Mouse (Mus musculus) cerebellum, adult 9-11 months (tissue): Measurements from ENCODE around the gene Efcab11.
"Not testable (repeated sequence)": the region's sequence is repeated elsewhere in the genome, so short reads cannot be mapped to it uniquely, and the experiment has no call there.

Experiments
- DNase-seq: peaks from one replicate; pipeline ENCODE4 v3.0.0; 2022

The Efcab11 gene

DNA sequence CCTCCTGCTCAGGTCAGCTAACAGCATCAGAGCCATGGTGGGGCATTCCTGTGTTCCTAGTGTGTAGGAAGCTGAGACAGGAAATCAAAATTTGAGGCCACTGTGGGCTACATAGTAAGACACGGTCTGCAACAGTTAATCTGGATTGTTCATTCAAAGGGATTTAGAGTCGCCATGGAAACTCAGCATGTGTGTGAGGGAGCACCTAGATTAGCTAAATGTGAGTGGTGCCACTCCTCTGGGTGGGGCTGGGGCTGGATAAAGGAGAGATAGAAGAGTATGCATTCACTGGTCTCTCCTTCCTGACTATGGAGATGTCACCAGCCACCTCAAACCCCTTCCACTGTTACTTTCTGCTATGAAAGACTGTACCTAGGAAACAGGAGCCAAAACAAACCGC, 10.8 kb downstream of the Efcab11 start:
- no peak for DNase-seq

DNA sequence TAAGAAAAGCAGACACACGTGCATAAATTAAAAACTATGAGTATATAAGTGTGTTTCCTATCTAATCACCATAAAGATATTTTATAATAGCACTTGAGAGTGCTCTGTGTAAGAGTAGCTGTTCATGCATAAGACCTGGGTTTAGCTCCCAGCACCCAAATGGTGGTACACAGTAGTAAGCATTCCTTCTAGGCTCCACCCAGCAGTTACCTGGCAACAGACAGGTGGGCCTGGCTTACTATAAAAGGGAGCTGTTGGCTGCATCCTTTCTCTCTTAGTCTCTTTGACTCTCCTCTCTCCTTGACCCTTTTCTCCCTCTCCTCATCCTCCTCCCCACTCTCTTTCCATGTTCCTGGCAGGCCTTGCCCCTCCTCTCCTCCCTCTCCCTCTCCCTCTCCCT, 15.4 kb downstream of the Efcab11 start:
- no peak for DNase-seq

DNA sequence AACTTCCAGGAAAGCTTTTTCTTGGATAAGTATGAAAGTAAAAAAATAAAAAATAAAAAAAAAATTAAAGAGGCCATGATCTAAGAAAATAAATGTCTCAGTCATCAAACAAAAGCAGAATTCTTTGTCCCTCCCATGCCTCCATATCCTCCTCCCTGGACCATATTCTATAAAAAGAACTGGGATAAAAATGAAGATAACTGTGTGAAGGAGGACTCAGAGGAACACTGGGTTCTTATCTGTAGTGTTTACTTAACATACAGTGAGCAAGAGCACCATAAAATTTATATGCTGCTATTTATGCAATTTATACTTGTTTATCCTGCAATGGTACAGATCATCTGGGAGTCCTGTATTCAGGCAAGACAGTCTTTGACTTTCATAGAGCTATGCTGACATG, 19.6 kb downstream of the Efcab11 start:
- DNase-seq, result no peak

DNA sequence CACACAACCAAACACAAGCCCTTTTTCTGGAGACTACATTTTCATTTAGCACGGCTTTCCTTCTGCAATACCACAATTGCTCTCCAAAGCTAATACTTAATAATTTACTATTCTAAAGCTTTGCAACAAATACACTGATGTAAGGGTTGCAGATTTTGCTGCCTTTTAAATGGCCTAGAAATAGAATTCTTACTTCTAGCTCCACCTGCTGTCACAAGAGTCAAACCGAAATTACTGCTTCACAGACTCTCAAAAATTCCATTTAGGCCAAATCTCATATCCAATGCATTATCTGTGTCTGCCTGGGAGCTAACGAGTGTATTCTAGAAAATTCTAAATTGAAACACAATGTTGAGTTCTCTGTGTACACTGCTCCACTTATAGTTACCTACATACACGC, 23.3 kb downstream of the Efcab11 start:
- no peak for DNase-seq

DNA sequence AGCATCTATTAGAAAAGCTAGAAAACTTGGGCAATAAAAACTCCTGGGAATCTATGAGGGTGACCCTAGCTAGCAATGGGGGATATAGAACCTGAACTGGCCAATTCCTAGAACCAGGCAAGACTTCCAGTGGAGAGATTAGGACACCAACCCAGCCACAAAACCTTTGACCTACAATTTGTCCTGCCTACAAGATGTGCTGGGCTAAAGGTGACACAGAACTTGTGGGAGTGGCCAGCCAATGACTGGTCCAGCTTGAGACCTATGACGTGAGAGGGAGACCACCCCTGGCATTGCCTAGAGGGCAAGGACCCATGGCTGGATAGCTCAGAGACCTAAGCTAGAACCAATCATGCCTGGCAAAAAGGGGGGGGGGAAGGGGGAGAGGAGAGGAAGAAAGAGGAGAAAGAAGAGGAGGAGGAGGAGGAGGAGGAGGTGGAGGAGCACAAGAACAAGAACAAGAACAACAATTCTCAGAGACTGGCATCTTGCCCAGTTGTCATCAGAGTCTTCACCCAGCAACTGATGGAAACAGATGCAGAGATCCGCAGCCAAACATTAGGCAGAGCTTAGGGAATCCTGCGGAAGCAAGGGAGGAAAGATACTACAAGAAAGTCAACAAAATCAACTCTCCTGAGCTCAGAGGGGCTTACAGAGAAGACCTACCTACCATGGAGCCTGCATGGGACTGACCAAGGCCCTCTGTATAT, 24.7 kb downstream of the Efcab11 start:
- no peak for DNase-seq

DNA sequence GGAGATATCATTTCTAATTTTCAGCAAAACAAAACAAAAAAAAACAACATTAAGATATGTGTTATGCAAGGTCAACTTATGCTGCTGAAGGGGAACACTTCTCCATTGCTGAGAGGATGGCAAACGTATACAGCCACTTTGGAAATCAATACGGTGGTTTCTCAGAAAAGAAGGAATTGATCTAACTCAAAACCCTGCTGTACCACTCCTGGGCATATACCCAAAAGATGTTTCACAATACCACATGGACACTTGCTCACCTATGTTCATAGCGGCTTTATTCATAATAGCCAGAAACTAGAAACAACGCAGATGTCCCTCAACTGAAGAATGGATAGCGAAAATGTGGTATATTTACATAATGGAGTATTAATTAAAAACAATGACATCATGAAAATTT, 25.6 kb downstream of the Efcab11 start:
- no peak for DNase-seq

DNA sequence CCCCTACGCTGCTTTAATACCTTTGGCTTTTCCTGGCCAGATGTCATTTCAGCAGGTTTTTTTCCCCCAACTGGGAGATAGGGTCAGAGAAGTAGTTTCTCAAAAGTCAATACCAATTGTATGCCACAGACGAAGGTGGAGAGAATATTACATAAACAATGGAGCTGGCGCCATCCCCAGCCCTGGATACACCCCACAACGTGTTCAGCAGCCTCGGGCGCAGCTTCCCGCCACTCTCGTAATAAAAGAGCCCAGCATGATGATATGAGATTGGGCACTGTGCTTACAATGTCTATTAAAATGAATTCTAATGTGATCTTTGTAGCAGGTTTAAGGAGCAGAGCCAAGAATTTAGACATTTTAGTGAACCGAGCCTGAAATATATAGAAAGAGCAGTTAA, 28.2 kb downstream of the Efcab11 start:
- DNase-seq, result peak; percentile 17

DNA sequence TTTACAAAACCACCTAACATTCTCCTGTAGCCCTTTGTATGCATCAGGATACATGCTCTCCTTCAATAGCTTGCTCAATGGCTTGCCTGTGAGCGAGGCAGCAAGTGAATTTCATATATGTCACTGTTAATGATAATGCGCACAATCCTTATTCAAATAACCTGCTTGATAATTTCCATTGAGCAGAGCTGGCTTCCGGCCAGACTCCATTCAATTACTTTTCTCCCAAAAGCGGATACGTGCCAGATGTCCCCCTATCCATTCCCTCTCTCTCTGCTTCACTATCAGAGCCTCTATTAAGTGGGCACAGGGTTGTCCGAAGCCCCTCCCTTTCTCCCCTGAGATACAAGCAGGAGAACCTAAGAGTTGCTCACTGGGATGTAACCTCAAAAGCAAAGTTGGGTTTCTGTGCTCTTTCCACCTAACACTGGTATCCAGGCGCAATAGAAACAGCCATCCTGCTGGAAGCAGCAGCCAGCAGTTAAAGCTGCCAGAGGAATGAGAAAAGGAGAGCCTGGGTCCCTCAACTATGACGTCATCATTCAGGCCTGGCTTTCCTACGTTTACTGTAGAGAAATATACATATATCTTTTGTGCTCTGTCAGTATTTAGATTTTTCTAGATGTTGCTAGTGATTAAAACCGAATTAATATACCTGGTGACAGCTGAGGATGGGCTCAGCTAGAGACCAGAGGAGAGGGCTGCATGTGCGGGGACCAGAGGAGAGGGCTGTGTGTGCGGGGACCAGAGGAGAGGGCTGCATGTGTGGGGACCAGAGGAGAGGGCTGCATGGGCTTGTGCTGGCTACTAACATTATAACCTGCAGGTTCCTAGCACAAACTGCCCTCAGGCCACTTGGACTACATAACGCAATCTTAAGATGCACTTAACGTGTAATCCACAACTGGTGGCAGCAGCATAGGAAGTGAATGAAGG, 30.6 kb downstream of the Efcab11 start:
- no peak for DNase-seq

DNA sequence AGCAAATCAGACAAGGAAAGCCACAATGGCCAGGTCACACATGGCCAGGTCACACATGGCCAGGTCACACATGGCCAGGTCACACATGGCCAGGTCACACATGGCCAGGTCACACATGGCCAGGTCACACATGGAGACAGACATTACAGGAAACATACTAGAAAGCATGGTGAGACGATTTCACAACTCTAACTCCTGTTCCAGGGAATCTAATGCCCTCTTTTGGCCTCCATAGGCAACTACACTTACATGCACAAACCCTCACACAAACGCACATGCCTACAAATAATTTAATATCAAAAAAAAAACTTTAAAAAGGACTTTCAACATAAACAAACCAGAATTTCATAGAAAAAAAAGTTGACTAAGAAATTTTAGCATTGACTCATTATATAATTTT, 34.2 kb downstream of the Efcab11 start:
- DNase-seq, result no peak

DNA sequence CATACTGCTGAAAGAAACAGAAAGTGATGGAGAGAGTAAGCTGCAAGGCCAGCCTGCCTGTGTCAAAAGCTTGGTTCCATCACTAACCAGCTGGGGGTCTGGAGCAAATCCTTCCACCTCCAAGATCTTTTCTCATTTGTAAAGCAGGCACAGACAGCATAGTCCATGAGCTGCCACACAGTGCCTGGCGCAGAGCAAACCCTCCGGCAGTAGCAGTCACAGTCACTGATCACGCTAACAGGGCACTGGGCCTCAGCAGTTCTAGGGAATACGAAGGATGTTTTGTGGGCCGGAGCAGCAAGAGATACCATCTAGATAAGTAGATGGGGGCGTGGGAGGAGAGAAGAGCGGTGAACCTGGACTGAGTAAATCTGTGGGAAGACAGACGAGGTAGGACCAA, 39.3 kb downstream of the Efcab11 start:
- DNase-seq, result no peak

DNA sequence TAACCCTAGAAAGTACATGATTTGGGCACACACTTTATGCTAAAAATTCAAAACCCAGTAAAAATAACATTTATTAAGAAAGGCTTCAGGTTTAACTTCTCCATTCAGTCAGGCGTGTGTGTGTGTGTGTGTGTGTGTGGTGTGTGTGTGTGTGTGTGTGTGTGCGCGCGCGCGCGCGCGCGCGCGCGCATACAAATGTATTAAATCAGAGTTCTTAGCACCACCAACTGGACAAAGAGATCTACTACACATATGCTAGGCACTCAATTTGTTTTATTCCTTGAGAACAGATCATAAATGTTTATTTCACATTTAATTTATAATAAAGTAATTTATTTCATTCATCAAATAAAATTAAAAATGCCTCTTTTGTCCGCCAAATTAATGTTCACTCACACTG, 45.5 kb downstream of the Efcab11 start:
- DNase-seq, result no peak

DNA sequence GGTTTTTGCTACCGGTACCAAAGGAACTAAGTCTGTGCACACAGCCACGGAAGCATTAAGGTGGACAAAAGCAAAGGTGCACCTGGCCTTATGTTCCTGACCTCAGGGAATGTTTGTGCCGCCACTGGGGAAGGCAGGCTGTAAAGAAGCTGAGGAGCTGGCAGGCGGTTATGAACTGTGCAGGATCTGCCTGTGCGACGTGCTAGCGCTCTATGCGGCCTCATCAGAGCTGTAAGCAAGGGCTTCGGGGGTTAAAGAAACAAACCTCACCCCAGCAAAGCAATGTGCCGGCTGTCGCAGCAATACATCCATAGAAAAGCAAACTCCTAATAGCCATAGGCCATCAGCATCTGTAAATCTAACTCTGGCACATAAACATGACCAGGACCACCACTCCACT, 46.1 kb downstream of the Efcab11 start:
- DNase-seq, result no peak

DNA sequence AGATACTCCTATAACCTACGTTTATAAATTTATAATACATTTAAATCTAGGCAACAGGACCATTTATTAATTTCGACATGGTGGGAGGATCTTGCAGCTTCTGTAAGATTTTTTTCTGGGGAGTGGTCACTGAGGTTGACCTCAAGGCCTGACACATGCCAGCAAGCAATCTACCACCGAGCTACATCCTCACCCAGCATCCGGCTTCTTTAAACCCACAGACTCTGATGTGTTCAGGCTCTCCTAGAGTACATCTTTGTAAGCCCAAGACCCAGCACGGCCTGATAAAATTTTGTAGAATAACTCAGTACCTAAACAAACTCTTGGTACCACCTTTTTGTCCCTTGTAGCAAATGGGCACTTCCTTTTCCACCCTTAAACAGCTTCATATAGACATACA, 46.7 kb downstream of the Efcab11 start:
- no peak for DNase-seq

DNA sequence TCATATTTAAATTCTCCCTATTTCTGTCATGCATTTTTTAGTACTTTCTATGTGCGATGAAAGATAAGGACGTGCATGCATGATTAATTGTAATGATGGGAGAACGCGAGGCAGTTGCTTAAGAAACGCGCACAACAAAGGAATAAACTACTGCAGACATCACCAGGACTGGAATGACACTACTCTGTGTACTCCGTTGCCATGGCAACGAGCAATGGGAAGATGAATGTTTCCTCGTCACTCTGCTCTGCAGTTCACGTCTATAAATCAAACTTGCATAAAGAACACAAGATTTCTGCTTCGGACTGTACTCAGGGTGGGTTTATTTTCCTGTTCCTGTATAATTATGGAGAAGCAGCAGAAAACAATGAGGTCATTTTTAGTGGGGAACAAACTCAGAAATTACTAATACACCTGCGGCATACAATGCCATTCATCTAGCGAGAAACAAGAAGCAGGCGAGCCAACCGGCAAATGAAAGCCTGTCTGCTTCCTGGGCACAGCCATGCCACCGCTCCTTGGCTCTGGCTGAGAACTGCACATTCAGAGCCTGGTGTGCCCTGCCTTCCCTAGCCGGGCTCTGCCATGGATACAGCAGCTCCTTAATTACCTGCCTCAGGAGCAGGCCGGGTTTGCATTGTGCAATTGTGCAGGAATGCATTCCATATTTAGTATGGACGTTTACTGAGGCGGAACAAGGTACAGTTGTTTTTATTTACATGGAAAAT, 47.7 kb downstream of the Efcab11 start:
- peak; percentile 35 for DNase-seq

DNA sequence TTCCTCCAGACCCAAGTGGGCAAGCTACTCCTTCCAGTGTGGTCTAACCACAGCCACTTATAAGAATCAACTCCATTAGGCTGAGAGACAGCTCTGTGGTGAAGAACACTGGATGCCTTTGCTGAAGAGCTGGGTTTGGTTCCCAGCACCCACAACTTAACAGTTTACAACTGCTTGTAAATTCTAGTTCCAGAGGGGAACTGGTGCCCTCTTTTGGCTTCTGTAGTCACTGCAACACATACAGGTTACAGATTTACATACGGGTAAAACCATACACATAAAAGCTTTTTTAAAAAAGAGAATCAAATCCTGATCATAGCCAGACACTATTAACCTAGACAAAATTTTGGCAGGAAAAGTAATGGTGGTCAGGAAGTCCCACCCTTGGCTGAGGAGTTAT, 50.8 kb downstream of the Efcab11 start:
- no peak for DNase-seq

DNA sequence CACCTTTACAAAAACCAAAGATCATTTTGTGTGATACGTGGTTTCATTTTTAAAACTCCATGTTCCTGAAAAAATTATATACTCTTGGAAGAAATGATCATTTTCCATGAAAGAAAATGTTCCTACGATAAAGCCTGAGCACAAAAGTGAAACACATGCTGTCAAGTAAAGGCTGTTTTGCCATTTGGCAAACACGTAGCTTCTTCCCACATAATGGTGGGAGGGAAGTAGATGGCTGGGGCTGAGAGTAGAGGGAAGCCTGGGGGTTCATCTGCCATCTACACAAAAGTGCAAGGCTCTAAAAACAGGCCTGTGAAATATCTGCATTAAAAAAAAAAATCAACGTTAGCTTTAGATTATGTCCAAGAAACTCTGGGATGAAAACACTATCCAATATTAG, 61.6 kb downstream of the Efcab11 start:
- DNase-seq, result no peak

DNA sequence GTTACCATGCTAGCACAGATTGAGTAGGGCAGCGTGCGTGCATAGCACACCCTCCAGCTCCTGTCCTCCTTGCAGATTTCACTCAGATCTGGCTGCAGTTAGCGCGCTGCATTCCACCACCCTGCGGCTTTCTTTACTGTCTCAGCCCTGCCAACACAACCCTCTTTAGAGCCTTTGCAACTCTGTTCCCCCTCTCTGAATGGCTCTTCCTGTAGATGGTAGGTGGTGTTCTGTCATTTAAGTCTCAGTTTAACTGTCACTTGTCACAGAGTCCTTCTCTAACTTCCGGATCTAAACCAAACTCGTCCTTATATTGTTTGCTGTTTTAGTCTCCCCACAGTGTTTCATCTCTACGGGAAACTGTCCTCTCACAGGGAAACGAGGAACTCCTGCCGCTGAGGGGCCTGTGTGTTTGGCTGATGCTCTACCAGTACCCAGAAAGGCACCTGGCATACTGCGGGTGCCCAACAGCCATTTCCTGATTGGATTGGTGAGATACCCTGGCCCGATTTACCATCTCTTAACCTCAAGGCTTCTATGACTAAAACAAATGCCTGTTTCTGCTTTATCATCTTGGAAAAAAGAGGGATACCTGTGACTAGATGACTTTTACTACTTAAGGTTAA, 62.8 kb downstream of the Efcab11 start:
- no peak for DNase-seq

DNA sequence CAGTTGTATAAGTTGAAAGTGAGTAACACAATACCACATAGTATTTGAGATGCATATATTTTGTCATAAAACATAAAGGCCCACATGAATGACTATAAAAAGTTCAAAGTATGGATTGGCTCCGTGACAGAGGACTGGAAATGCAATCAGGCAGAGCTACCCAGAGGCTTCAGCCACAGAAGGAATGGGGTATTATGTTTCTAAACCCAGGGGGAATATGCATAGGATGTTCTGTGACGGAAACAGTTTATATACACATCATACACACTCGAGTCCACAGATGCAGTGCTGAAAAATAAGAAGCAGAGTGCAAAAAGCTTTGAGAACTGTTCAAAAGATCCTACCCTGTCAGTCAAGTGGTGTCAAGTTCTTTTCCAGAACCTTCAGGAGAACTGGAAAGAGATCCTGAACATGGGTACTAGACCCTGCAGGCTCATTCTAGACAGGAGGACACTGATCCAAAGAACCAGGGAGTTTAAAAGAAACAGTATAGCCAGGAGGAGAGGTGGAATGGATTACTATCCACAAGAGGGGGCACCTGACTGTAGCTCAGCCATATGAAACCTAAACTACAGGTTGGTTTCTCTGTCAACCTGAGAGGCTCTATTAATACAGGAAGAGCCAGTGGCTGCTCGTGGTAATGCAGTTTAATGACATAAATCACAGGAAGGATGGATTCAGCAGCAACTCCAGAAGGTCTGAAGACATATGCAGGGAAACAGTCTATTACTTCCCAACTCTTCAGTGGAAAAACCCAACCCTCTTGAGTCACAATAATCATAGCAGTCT, 64.9 kb downstream of the Efcab11 start:
- no peak for DNase-seq

DNA sequence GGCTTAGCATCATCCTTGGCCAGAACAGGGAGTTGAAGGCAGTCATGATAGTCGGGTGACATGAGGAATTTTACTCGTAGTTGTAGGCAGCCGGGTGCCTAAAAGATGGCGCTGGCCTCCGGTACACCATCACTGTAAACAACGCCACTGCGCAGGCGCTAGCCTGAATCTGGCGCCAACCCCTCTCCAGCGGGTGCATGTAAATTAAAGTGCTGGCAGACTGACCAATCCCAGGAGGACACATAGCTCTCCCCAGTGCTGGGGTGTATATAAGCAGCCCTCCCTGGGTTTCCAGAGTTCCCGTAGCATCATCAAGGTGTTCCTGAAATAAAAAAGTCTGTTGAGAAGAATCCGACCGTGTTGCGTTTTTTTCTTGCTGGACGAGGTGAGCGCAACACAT, 66.2 kb downstream of the Efcab11 start:
- not testable (repeated sequence) for DNase-seq

DNA sequence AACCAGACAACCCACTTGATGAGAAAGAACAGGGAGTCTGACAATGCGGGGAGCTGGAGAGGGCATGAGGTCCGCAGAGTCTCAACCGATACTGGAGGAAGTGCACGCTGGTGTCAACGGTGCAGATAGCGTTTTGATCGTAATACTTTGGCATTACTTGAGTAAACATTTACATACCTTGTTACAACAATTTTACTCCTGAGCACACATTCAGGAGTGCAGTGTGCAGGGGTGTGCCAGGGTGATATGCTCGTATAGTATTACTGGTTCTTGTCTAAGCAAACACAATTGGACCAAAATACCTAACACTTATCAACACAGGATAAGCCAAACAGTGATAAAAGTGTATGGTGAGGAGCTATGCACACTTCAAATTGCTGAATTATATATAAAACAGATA, 69.0 kb downstream of the Efcab11 start:
- DNase-seq, result no peak

DNA sequence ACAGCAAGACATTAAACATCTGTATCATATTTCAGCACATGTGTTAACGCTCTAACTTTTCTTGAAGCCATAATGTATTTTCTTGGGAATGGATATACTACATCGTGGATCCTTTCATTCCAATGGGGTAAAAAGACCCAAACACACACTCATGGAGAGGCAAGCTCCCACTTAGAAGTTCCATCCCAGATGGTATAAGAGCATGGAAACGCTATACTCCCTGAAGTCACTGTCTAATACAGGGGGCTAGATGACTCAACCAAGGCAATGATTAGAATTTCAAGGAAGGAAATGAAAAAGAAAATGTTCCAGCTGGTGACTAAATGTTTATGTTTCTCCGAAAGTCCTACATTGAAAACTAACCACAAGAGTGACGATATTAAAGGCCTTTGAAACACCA, 76.3 kb downstream of the Efcab11 start:
- DNase-seq, result no peak

DNA sequence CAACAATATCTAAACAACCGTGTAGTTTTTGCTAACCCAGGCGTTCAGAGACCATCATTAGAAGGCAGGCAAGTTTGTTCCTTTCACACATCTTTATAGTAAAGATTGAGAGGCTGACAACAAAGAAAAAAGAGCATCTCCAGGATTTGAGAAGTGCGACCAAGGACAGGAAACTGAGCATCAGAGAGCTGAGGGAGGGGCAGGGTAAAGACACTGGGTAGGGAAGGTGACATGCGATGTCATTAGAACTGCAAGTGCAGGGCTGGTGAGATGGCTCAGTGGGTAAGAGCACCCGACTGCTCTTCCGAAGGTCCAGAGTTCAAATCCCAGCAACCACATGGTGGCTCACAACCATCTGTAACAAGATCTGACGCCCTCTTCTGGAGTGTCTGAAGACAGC, 77.5 kb downstream of the Efcab11 start:
- DNase-seq, result not testable (repeated sequence)
